Mouse (Mus musculus): ENCODE measurements around the gene Gpr132. TPM values are rescaled to one million over a fixed set of nuclear protein-coding genes. Genes with fewer than 3 reads are reported as not detected.
A peak's percentile ranks its signal among the peaks of the same experiment; 100 is the strongest.

Gene Gpr132
- total and polyA plus RNA-seq, 3 experiments = 5.4 to 6.5 TPM; not detected in 1

- no peak overlapping the region for H3K9ac ChIP-seq (ENCODE audit: control insufficient read depth, low read depth, low read length, poor library complexity, severe bottlenecking)
- H3K27me3 ChIP-seq (ENCODE audit: control insufficient read depth in 1 of 2, insufficient read depth in 2 of 2, low read length in 2 of 2) = no peaks in the 10 kb centered on the region
- H3K79me2 ChIP-seq (ENCODE audit: control insufficient read depth, insufficient read depth, low read length, poor library complexity) = no peaks in the 10 kb centered on the region
- no peak overlapping the region for H3K27ac ChIP-seq (ENCODE audit: control insufficient read depth, low read depth, low read length)
- TF ChIP-seq MYB (IDR thresholded peaks at IDR 0.05; ENCODE audit: low read depth, low read length) = no peak
- TF ChIP-seq NELFE (IDR thresholded peaks at IDR 0.05; ENCODE audit: low read depth, low read length) = no peak
- no peak for TF ChIP-seq HCFC1 (IDR thresholded peaks at IDR 0.05; ENCODE audit: low read depth, low read length)
- TF ChIP-seq USF2 (IDR thresholded peaks at IDR 0.05; ENCODE audit: borderline replicate concordance in 1 of 2, insufficient read depth in 1 of 2, low read depth in 1 of 2, low read length in 2 of 2) = no peak
- no peak for TF ChIP-seq ZKSCAN1 (IDR thresholded peaks at IDR 0.05; ENCODE audit: low read depth, low read length)
- H3K36me3 ChIP-seq (ENCODE audit: control insufficient read depth in 1 of 2, insufficient read depth in 2 of 2, low read length in 2 of 2) = peaks cover 0 to 5% of the 10 kb centered on the region in 2 experiments; a peak in 1 of 4 replicates
- DNase-seq (ENCODE audit: low read depth, low spot score) = no peak
- H3K9me3 ChIP-seq (replicated peaks; ENCODE audit: insufficient read depth, low read length) = no peaks in the 10 kb centered on the region
- peaks cover 6 to 29% of the 10 kb centered on the region in 2 experiments for H3K4me1 ChIP-seq (ENCODE audit: control insufficient read depth in 1 of 2, insufficient read depth in 2 of 2, low read length in 2 of 2)
- no peak overlapping the region for H3K4me3 ChIP-seq (ENCODE audit: control insufficient read depth in 1 of 2, insufficient read depth in 1 of 2, low read depth in 2 of 2, low read length in 2 of 2)
Observed at GRCm38 (mm10) chr12:112874199-112874598, 6.2 kb upstream of the Gpr132 start.

DNA sequence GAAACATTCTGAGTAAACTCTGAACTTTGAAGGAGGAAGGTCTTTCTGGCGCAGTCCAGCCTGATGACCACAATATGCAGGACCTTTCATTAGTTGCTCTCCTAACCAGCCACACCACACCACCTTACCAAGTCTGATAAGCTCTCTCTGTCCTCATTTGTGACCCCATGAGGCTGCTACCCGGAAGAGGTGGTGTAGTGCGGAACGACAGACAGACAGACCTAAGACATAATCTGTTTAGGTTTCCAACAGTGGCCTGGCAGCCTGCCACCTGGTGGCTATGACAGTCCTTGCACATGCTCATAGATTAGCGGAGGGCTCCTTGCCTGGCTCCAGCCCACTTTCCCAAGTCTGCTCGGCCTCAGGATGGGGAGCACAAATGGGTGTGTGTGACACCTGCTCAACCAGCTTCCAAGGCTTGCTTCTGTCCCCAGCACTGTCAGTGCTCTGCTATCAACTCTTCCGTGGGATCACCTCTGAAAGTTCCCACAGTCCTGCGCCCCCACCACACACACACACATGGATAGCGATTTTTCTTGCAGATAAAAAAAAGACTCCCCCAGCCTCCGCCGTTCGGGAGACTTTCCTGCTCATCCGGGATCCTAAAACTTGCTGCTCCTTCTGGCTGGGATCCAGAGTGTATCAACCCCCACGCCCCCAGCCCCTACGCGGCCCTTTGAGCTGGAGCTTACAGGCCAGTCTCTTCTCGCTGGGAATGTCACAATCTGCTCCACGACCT, 5.6 kb upstream of the Gpr132 start:
- H3K9me3 ChIP-seq (replicated peaks; ENCODE audit: insufficient read depth, low read length) = no peaks in the 10 kb centered on the region
- peaks cover 0 to 5% of the 10 kb centered on the region in 2 experiments; a peak in 1 of 4 replicates for H3K36me3 ChIP-seq (ENCODE audit: control insufficient read depth in 1 of 2, insufficient read depth in 2 of 2, low read length in 2 of 2)
- no peaks in the 10 kb centered on the region for H3K27me3 ChIP-seq (ENCODE audit: control insufficient read depth in 1 of 2, insufficient read depth in 2 of 2, low read length in 2 of 2)
- H3K4me3 ChIP-seq (ENCODE audit: control insufficient read depth in 1 of 2, insufficient read depth in 1 of 2, low read depth in 2 of 2, low read length in 2 of 2) = peak overlapping the region in 1 of 2 experiments; percentile 20; a peak in 2 of 4 replicates
- H3K9ac ChIP-seq (ENCODE audit: control insufficient read depth, low read depth, low read length, poor library complexity, severe bottlenecking) = peak overlapping the region; percentile 47
- H3K79me2 ChIP-seq (ENCODE audit: control insufficient read depth, insufficient read depth, low read length, poor library complexity) = no peaks in the 10 kb centered on the region
- DNase-seq (ENCODE audit: low read depth, low spot score) = peak; percentile 98
- H3K4me1 ChIP-seq (ENCODE audit: control insufficient read depth in 1 of 2, insufficient read depth in 2 of 2, low read length in 2 of 2) = peaks cover 6 to 29% of the 10 kb centered on the region in 2 experiments
- H3K27ac ChIP-seq (ENCODE audit: control insufficient read depth, low read depth, low read length) = no peak overlapping the region
- peak; percentile 96 for TF ChIP-seq ELF1 (IDR thresholded peaks at IDR 0.05; ENCODE audit: low read depth, low read length)
- peak; percentile 60; the same call in 1 of the 2 replicates for TF ChIP-seq ZMIZ1 (IDR thresholded peaks at IDR 0.05; ENCODE audit: low read depth, low read length)
- TF ChIP-seq RAD21 (IDR thresholded peaks at IDR 0.05; ENCODE audit: low read depth, low read length) = peak; percentile 82
- peak; percentile 42; the same call in 1 of the 2 replicates for TF ChIP-seq MEF2A (IDR thresholded peaks at IDR 0.05; ENCODE audit: extremely low read depth, insufficient replicate concordance, low read depth, low read length, poor library complexity, severe bottlenecking)
- no peak for TF ChIP-seq POLR2AphosphoS2 (IDR thresholded peaks at IDR 0.05; ENCODE audit: low read length)
- TF ChIP-seq CHD2 (IDR thresholded peaks at IDR 0.05; ENCODE audit: low read length) = no peak; the same call in 1 of the 2 replicates
- peak; percentile 95 for TF ChIP-seq MAX (IDR thresholded peaks at IDR 0.05; ENCODE audit: low read length)
- TF ChIP-seq E2F4 (IDR thresholded peaks at IDR 0.05; ENCODE audit: borderline replicate concordance, low read depth, low read length) = 0 out of 2 replicates have a peak, but pooled peaks have one; percentile 28
- TF ChIP-seq GATA1 (IDR thresholded peaks at IDR 0.05; ENCODE audit: low read depth, low read length) = peak; percentile 75
- TF ChIP-seq CTCF (IDR thresholded peaks at IDR 0.05 in 2 of 3, conservative IDR thresholded peaks at IDR 0.05 in 1 of 3; ENCODE audit: control insufficient read depth in 1 of 3, insufficient read depth in 1 of 3, low read depth in 2 of 3, low read length in 3 of 3, poor library complexity in 1 of 3, severe bottlenecking in 1 of 3) = peak in 1 of 3 experiments; percentile 99; a peak in 4 of 6 replicates
- no peak for TF ChIP-seq MAFK (IDR thresholded peaks at IDR 0.05; ENCODE audit: borderline replicate concordance, low read depth, low read length)
- peak; percentile 52 for TF ChIP-seq MYB (IDR thresholded peaks at IDR 0.05; ENCODE audit: low read depth, low read length)
- peak; percentile 61; the same call in 1 of the 2 replicates for TF ChIP-seq GABPA (IDR thresholded peaks at IDR 0.05; ENCODE audit: low read depth, low read length)
- TF ChIP-seq MYC (IDR thresholded peaks at IDR 0.05; ENCODE audit: low read depth, low read length) = peak; percentile 97
- no peak for TF ChIP-seq USF2 (IDR thresholded peaks at IDR 0.05; ENCODE audit: borderline replicate concordance in 1 of 2, insufficient read depth in 1 of 2, low read depth in 1 of 2, low read length in 2 of 2)
- peak; percentile 70 for TF ChIP-seq NRF1 (IDR thresholded peaks at IDR 0.05; ENCODE audit: insufficient read depth, low read depth, low read length, poor library complexity, severe bottlenecking)
- TF ChIP-seq POLR2AphosphoS5 (IDR thresholded peaks at IDR 0.05; ENCODE audit: borderline replicate concordance, low read depth, low read length) = no peak
- peak; percentile 58 for TF ChIP-seq ZNF384 (IDR thresholded peaks at IDR 0.05; ENCODE audit: low read depth, low read length)
- peak; percentile 55; the same call in 1 of the 2 replicates for TF ChIP-seq BHLHE40 (IDR thresholded peaks at IDR 0.05; ENCODE audit: borderline replicate concordance, low read depth, low read length)
- TF ChIP-seq MAZ (IDR thresholded peaks at IDR 0.05; ENCODE audit: low read depth, low read length) = peak; percentile 95
- TF ChIP-seq TBP (IDR thresholded peaks at IDR 0.05; ENCODE audit: low read depth, low read length) = peak; percentile 70
- peak; percentile 89 for TF ChIP-seq MXI1 (IDR thresholded peaks at IDR 0.05; ENCODE audit: low read depth, low read length)
- no peak for TF ChIP-seq KAT2A (conservative IDR thresholded peaks at IDR 0.05; ENCODE audit: low read depth, low read length)
- peak; percentile 47 to 55; a peak in 3 of 4 replicates for TF ChIP-seq EP300 (IDR thresholded peaks at IDR 0.05; ENCODE audit: low read depth in 1 of 2, low read length in 2 of 2)
- peak; percentile 99 for TF ChIP-seq SMC3 (IDR thresholded peaks at IDR 0.05; ENCODE audit: low read depth, low read length)

Measured in MEL (cell line).